Mouse (Mus musculus) v-Abl transformed pro-B cells (cell line): ENCODE data around the gene Nfix.

Experiments used
- in situ Hi-C, 2 experiments: fragments of 400-800 bp; cut with MboI; formaldehyde crosslinking; loops; one replicate each; pipeline ENCODE4 v1.15.1; 2025; ENCODE audit not compliant: unreplicated experiment in 2 of 2

Nfix gene

GRCm38 (mm10) chr8:84809109-84809940 lies 9.2 kb upstream of the Nfix start:
- in situ Hi-C loops: loop anchor here (25.0 kb wide), 2 partner anchors 447 to 522 kb away; no protein-coding TSS in a partner anchor

GRCm38 (mm10) chr8:84806031-84806430 lies 5.9 kb upstream of the Nfix start:
- in situ Hi-C loops: loop anchor here (25.0 kb wide), 2 partner anchors 444 to 519 kb away; no protein-coding TSS in a partner anchor

- in situ Hi-C loops: loop anchor here in 1 of 2 experiments (5.0 kb wide), 1 partner anchor 82 kb away; no protein-coding TSS in a partner anchor
Observed at GRCm38 (mm10) chr8:84799136-84799931, 810 bp downstream of the Nfix start.

- in situ Hi-C loops: loop anchor here in 1 of 2 experiments (5.0 kb wide), 1 partner anchor 81 kb away; no protein-coding TSS in a partner anchor
Observed at GRCm38 (mm10) chr8:84798446-84799135, 1.6 kb downstream of the Nfix start.

- in situ Hi-C loops: loop anchor here in 1 of 2 experiments (5.0 kb wide), 1 partner anchor 81 kb away; no protein-coding TSS in a partner anchor
Observed at GRCm38 (mm10) chr8:84797971-84798370, 2.2 kb downstream of the Nfix start.

- in situ Hi-C loops: loop anchor here in 1 of 2 experiments (5.0 kb wide), 1 partner anchor 80 kb away; no protein-coding TSS in a partner anchor
Observed at GRCm38 (mm10) chr8:84797256-84797797, 2.8 kb downstream of the Nfix start.

GRCm38 (mm10) chr8:84794486-84794885 lies 5.7 kb downstream of the Nfix start:
- in situ Hi-C loops: loop anchor here in 1 of 2 experiments (5.0 kb wide), 1 partner anchor 42 kb away; no protein-coding TSS in a partner anchor

- in situ Hi-C loops: loop anchor here in 1 of 2 experiments (5.0 kb wide), 1 partner anchor 42 kb away; no protein-coding TSS in a partner anchor
Observed at GRCm38 (mm10) chr8:84793791-84794485, 6.2 kb downstream of the Nfix start.

GRCm38 (mm10) chr8:84793134-84793533 lies 7.0 kb downstream of the Nfix start:
- in situ Hi-C loops: loop anchor here in 1 of 2 experiments (5.0 kb wide), 1 partner anchor 41 kb away; no protein-coding TSS in a partner anchor

GRCm38 (mm10) chr8:84792429-84792947 lies 7.7 kb downstream of the Nfix start:
- in situ Hi-C loops: loop anchor here in 1 of 2 experiments (5.0 kb wide), 1 partner anchor 40 kb away; no protein-coding TSS in a partner anchor

- in situ Hi-C loops: loop anchor here in 1 of 2 experiments (5.0 kb wide), 1 partner anchor 38 kb away; no protein-coding TSS in a partner anchor
Observed at GRCm38 (mm10) chr8:84790537-84790936, 9.6 kb downstream of the Nfix start.

GRCm38 (mm10) chr8:84789855-84790486 lies 10.2 kb downstream of the Nfix start:
- in situ Hi-C loops: loop anchor here in 1 of 2 experiments (5.0 kb wide), 1 partner anchor 38 kb away; no protein-coding TSS in a partner anchor

- in situ Hi-C loops: no loop called here
Observed at GRCm38 (mm10) chr8:84789345-84789744, 10.8 kb downstream of the Nfix start.

GRCm38 (mm10) chr8:84788896-84789295 lies 11.2 kb downstream of the Nfix start:
- in situ Hi-C loops: no loop called here

- in situ Hi-C loops: no loop called here
Observed at GRCm38 (mm10) chr8:84787523-84788302, 12.4 kb downstream of the Nfix start.

- in situ Hi-C loops: no loop called here
Observed at GRCm38 (mm10) chr8:84786801-84787467, 13.2 kb downstream of the Nfix start.
